13 mouse cellular contexts compared by ENCODE assay signal in the genomic region with DNA sequence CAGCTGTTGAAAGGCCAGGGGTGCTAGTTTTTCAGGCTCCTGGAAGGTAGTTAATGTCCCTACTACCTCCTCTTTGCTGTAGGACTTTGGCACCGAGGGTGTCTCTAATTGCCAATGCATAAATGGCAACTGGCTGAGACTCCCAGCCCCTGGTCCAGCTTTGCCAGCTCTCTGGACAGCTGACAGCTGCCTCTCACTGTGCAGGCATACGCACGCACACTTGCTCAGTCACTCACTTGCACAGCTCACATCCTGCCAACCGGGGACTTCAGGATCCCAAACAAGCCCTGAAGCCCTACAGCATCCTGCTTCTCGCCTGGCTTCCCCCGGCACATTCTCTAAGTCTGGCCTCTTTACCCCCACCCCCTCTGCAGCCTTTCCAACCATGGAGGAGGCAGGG.
DNase-seq lines count a peak whose midpoint lies in the region; ATAC-seq lines count a peak whose summit lies in the region.
"Had no signal": no experiment of that assay in that cellular context is flagged by ENCODE, and none has a peak within 500 bp of the region (broad histone marks: within the 10 kb centered on the region; RNA-seq: fewer than 3 reads in every experiment).

No protein-coding gene starts in this region.

- H3K4me2 ChIP-seq in kidney, embryonic 16.5 days (replicated peaks; ENCODE audit: low read depth, low read length), result no peak overlapping the region
- H3K4me2 ChIP-seq: limb, embryonic 12.5 days had no signal

- WGBS in kidney, embryonic 16.5 days, result 64% methylated on average over 6 of the region's 6 CpGs

- no peaks in the 10 kb centered on the region for H3K36me3 ChIP-seq in kidney, embryonic 16.5 days (ENCODE audit: insufficient read depth, low read length)
- H3K36me3 ChIP-seq: limb, embryonic 12.5 days had no signal

- no peak for ATAC-seq in kidney, embryonic 16.5 days (ENCODE audit: low FRiP score, low TSS enrichment)
- ATAC-seq: intestine, postnatal 0 days had no signal

- DNase-seq in cerebellum, adult 9-11 months, result peak; percentile 47
- no peak for DNase-seq in cerebellum, postnatal 36 days
- DNase-seq in heart, adult 11 months, result peak; percentile 90
- DNase-seq in heart, postnatal 25 days (ENCODE audit: low spot score), result no peak
- peak; percentile 6 for DNase-seq in right cerebral cortex, adult 18-20 months
- no peak for DNase-seq in right cerebral cortex, postnatal 25 days
- no peak for DNase-seq in lung, postnatal 25 days (ENCODE audit: low spot score)
- DNase-seq: adrenal gland, adult 2 months; kidney, postnatal 4 days; lung, adult 18-20 months had no signal

- H3K9me3 ChIP-seq in kidney, embryonic 16.5 days (ENCODE audit: low read length), result no peaks in the 10 kb centered on the region
- H3K9me3 ChIP-seq: limb, embryonic 12.5 days had no signal

- H3K27me3 ChIP-seq in kidney, embryonic 16.5 days (ENCODE audit: insufficient read depth, low read length), result peaks cover 3% of the 10 kb centered on the region; the same call in 1 of the 2 replicates

- H3K4me1 ChIP-seq in kidney, embryonic 16.5 days (ENCODE audit: insufficient read depth, low read length), result no peaks in the 10 kb centered on the region
- H3K4me1 ChIP-seq: limb, embryonic 12.5 days had no signal

- H3K9ac ChIP-seq in kidney, embryonic 16.5 days (replicated peaks; ENCODE audit: low read length), result no peak overlapping the region
- H3K9ac ChIP-seq: limb, embryonic 12.5 days had no signal

- H3K27ac ChIP-seq in kidney, embryonic 16.5 days (ENCODE audit: low read length), result no peak overlapping the region
- H3K27ac ChIP-seq: limb, embryonic 12.5 days had no signal

- intact Hi-C loops in heart, postnatal 25 days (cut with DNase I), result no loop called here

- no peak overlapping the region for H3K4me3 ChIP-seq in kidney, embryonic 16.5 days (ENCODE audit: low read length)
- H3K4me3 ChIP-seq: limb, embryonic 12.5 days had no signal

Comparison
In these comparisons a context has a peak if more than half of its experiments do, and no peak if none do; other contexts are left out.
1. DNase-seq: peak in cerebellum, adult 9-11 months (single experiment), heart, adult 11 months (single experiment) and right cerebral cortex, adult 18-20 months (single experiment); none in cerebellum, postnatal 36 days (0 of 2), heart, postnatal 25 days (single experiment), right cerebral cortex, postnatal 25 days (single experiment) and lung, postnatal 25 days (single experiment).